Mouse (Mus musculus): ENCODE measurements around the gene Ubc. TPM values are rescaled to one million over a fixed set of nuclear protein-coding genes. Genes with fewer than 3 reads are reported as not detected.
A peak's percentile ranks its signal among the peaks of the same experiment; 100 is the strongest.

Ubc gene
- total RNA-seq, 2 experiments from 2014 or later = 1,428 to 1,489 TPM

GRCm38 (mm10) chr5:125351057-125351456, 38.9 kb downstream of the Ubc start:
- no peak for DNase-seq

GRCm38 (mm10) chr5:125349391-125349790, 40.6 kb downstream of the Ubc start:
- DNase-seq = no peak

- DNase-seq = peak; percentile 84 to 90
Observed at GRCm38 (mm10) chr5:125348487-125348886, 41.5 kb downstream of the Ubc start.

DNA sequence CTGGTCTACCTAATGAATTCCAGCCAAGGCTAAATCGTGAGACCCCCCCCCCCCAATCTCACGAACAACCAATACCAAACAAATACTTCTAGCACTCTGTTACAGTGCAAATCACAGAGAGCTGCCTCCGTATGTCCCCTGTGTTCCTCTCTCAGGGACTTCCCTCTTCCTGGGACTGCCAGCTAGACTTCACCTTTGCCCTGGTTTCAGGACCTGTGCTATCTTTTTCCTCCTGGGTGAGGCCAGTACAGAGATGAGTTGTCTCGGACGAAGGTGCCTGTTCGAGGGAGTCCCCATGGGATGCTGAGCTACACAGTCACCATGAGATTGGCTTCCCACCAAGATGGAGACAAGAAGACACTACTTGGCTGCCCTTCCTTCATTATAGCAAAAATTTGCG, 41.9 kb downstream of the Ubc start:
- no peak for DNase-seq

DNA sequence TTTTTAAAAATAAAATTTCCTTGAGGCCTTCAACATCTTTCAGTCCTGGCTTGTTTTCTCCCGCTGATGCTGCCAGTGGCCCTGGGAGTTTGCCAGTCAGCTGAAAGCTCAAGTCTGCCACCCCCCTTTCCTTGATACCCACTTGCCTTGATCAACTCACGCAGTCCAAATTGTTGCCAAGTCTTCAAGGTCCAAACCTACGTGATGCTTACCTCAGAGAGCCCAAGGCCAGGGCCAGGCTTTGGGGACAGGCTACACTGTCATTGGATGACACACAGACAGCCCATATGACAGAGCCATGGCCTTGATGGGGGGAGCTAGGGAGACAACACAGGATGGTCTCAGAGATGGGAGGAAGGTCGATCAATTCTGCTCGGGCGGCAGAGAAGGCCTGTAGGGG, 45.7 kb downstream of the Ubc start:
- peak; percentile 82 to 89 for DNase-seq

DNA sequence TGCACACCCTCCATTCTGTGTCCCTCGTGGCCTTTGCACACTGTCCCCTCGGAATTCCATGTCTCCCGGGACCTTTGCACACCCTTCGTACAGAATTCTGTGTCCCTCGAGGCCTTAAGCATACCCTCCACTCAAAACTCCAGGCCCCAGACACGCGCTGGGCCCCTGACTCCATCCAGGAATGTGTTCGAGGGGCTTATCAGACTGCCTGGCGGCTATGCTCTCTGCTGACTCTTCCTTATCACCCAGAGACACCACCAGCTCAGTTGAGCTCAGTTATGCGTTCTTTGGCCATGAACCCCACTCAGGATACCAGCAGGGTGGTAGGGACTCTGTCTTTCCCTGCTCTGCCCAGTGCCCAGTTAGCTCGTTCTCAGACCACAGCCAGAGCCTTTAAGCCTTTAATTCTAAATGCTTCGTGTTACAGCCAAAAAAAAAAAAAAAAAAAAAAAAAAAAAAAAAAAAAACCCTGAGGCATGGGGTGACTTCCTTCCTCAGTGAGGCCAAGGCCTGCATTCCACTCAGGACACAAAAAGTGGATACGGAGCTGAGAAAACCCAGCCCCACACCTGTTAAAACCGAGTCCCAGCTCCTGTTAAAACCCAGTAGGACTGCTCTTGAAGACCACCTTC, 48.4 kb downstream of the Ubc start:
- DNase-seq = no peak

DNA sequence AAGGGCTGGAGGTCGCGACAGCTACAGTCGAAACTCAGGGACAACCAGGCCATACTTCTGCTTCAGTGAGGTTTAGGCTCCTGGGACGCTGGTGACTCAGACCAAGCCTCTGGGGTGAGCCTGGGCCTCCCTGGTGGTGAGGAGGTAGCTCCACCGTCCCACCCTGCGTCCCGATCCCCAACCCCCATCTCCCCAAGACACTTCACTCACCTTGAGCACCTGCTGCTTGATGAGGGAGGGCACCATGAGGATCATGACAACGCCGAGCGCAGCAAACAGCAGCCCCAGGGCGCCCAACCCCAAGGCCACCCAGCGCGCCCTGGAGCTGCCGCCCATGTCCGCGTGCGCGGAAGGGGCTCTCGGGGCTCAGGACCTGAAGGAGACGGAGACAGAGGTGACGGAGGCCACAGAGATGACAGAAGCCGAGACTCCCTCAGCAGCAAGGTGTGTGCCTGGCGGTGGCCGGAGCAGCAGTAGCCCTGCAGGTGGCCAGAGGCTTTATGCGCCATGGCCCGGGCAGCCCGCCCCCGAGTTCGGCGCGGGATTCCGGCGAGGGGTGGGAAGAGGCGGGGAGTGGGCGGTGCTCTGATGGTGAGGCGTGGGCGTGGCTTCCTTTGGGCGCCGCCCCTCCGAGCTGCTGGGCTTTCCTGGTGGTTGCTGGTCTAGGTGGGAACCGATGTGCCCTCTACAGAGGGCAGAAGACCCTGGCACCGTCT, 49.3 kb downstream of the Ubc start, which contains the start of gene Scarb1:
Gene Scarb1 (minus strand): TSS at position 548 of the 716 bp plus-strand sequence.
- peak; percentile 94 to 96 for DNase-seq

DNA sequence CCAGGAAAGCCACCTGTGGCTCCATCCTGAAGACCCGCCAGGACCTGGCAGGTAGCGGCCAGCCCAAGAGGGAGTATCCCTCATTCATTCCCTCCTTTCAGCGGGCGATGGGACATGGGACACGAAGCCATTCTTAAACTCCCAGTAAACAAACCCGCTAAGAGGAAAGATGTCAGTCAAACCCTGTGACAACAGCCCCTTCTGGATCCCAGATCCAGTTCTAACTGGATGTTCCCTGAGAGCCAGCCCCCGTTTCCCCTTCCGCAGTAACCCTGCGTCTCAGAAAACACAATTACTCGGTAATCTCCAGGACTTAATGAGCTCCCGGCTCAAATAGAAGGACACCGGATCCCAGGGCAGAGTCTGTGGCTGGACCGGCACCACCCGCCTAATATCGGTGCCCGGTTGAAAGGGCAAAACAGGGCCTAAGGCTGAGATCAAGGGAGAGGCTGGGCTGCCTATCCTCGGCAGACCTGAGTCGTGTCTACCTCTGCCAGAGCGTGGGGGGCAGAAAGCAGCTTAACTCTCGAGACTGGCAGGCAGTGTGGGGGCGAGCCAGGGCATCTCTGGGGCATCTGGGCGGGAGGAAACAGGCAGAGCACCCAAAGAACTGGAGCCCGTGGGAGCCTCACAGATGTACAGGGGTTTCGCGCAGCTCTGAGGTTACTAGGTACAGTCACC, 50.0 kb downstream of the Ubc start:
- DNase-seq = no peak

DNA sequence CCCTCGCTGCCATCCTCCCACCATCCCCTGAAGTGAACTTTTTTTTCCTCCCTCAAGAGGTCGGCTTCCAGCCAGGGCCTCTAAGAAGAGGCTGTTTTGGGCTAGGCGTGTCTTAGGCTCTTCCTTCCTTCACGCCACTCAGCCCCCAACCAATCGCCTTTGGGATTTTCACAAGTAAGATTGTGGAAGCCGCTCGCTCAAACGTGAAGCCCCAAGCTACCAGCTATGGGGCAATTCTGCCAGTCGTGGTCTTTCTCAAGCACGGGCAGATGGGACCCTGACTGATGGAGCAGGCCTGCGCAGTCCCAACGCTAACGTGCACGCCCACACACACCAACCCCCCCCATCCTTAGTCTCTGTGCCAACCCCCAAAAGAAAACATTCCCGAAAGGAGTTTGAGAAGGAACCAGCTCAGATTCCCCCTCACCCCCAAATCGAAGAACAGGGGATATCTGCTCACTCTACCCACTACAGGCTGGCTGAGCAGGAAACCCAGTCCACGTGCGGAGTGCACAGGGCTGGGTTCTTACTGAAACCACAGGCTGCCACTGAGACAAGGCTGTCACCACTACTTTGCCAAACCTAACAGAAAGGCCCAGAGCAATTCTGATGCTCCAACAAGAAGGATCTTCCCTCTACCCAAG, 50.8 kb downstream of the Ubc start:
- peak; percentile 60 to 72 for DNase-seq

DNA sequence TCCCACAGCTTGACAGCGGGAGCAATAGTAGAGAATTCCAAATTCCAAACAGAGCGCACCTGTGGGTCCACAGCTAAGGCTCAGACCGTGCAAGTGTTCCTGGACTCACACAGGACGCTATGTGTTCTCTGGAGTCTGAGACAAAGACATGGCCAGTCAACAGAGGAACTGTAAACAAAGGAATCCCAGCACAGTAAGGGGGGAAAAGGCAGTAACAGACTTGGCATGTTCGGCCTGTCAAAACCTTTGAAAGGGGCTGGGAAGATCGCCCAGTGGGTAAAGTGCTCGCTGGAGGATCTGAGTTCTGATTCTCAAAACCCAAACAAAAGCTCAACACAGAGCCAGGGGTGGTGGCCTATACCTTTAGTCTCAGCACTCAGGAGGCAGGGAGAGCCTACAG, 52.5 kb downstream of the Ubc start:
- no peak for DNase-seq

GRCm38 (mm10) chr5:125337012-125337411, 53.0 kb downstream of the Ubc start:
- peak in 1 of 2 experiments; percentile 47 for DNase-seq

Other genes with a start within 250 kb of the Ubc start
- gene Ncor2, start 211.0 kb downstream of the Ubc start, total RNA-seq (2021) = 100 to 1,000 TPM; 217 to 310 TPM
- 1,000 to 10,000 TPM; 1,867 to 4,652 TPM for gene Scarb1, start 49.1 kb downstream of the Ubc start, total RNA-seq (2021)
- under 1 TPM; 0.23 to 0.40 TPM for gene Gm10382, start 880 bp downstream of the Ubc start, total RNA-seq (2021)
- 10 to 100 TPM; 16.3 to 21.9 TPM for gene Dhx37, start 43.9 kb upstream of the Ubc start, total RNA-seq (2021)
- 10 to 100 TPM; 25.6 to 39.0 TPM for gene Bri3bp, start 51.4 kb upstream of the Ubc start, total RNA-seq (2021)
- gene Aacs, start 85.6 kb upstream of the Ubc start, total RNA-seq (2021) = 100 to 1,000 TPM in 1 of 2 experiments, 10 to 100 TPM in 1; 96.1 to 101 TPM
- gene Tmem132b, start 141.6 kb upstream of the Ubc start, total RNA-seq (2021) = under 1 TPM; 0.76 to 0.95 TPM

Data from adrenal gland, postnatal 36 days (tissue).